Mouse (Mus musculus): ENCODE measurements around the gene Hapln4. TPM values are rescaled to one million over a fixed set of nuclear protein-coding genes. Genes with fewer than 3 reads are reported as not detected.

Gene Hapln4
- total and polyA plus RNA-seq, 3 experiments, result 0.03 TPM; not detected in 2

DNA sequence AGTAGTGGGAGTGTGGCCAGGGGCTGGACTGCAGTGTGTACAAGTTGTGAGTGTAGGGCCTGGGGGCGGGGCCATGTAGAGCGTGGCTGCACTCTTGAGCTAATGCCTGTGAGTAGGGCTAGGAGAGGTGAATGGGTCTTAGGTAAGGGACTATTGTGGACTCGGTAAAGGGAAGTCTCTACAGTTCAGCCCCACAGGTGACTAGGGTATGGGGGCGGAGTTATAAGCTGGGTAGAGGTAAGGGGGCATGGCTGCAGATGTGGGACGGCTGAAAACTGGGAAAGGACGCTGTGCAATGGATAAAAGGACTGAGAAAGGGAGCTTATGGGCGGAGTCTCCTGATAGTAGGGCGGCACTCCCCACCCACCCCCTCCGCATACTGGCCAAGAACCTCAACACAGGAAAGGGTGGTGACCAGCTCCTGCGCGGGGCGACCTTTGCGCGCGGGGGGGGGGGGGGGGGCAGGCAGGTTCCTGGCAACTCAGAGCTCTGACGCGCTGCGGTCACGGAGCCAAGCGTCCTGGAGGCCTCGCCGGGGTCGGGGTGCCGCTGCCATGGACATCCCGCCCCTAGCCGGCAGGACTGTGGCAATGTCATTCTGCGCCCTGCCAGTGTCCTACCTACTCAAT, 10.7 kb upstream of the Hapln4 start, which contains the start of gene Tm6sf2:
Gene Tm6sf2 (plus strand): TSS at position 484 of the 629 bp plus-strand sequence.
- no peaks in the 10 kb centered on the region for H3K9me3 ChIP-seq (replicated peaks; ENCODE audit: insufficient read depth, low read length)
- no peaks in the 10 kb centered on the region for H3K79me2 ChIP-seq (ENCODE audit: control insufficient read depth, insufficient read depth, low read length, poor library complexity)
- TF ChIP-seq CHD2 (IDR thresholded peaks at IDR 0.05; ENCODE audit: low read length), result no peak
- TF ChIP-seq RAD21 (IDR thresholded peaks at IDR 0.05; ENCODE audit: low read depth, low read length), result no peak
- no peak for TF ChIP-seq TAL1 (IDR thresholded peaks at IDR 0.05; ENCODE audit: low read length)
- no peak for TF ChIP-seq MAFK (IDR thresholded peaks at IDR 0.05; ENCODE audit: borderline replicate concordance, low read depth, low read length)
- no peak for TF ChIP-seq NELFE (IDR thresholded peaks at IDR 0.05; ENCODE audit: low read depth, low read length)
- no peak for TF ChIP-seq RCOR1 (IDR thresholded peaks at IDR 0.05; ENCODE audit: low read depth, low read length)
- no peak for TF ChIP-seq ELF1 (IDR thresholded peaks at IDR 0.05; ENCODE audit: low read depth, low read length)
- no peak for TF ChIP-seq E2F4 (IDR thresholded peaks at IDR 0.05; ENCODE audit: borderline replicate concordance, low read depth, low read length)
- TF ChIP-seq GABPA (IDR thresholded peaks at IDR 0.05; ENCODE audit: low read depth, low read length), result no peak
- no peak for TF ChIP-seq MYB (IDR thresholded peaks at IDR 0.05; ENCODE audit: low read depth, low read length)
- TF ChIP-seq KAT2A (conservative IDR thresholded peaks at IDR 0.05; ENCODE audit: low read depth, low read length), result no peak
- TF ChIP-seq POLR2A (IDR thresholded peaks at IDR 0.05; ENCODE audit: control insufficient read depth in 1 of 2, insufficient read depth in 1 of 2, low read depth in 1 of 2, low read length in 2 of 2, poor library complexity in 1 of 2), result no peak
- TF ChIP-seq TCF12 (IDR thresholded peaks at IDR 0.05; ENCODE audit: low read depth, low read length), result no peak
- no peak for TF ChIP-seq MYC (IDR thresholded peaks at IDR 0.05; ENCODE audit: low read depth, low read length)
- no peak for TF ChIP-seq EP300 (IDR thresholded peaks at IDR 0.05; ENCODE audit: low read depth in 1 of 2, low read length in 2 of 2)
- no peak for TF ChIP-seq UBTF (IDR thresholded peaks at IDR 0.05; ENCODE audit: borderline replicate concordance, insufficient read depth, low read depth, low read length)
- TF ChIP-seq BHLHE40 (IDR thresholded peaks at IDR 0.05; ENCODE audit: borderline replicate concordance, low read depth, low read length), result no peak
- TF ChIP-seq MAZ (IDR thresholded peaks at IDR 0.05; ENCODE audit: low read depth, low read length), result no peak
- H3K4me1 ChIP-seq (ENCODE audit: control insufficient read depth in 1 of 2, insufficient read depth in 2 of 2, low read length in 2 of 2), result peaks cover 4 to 20% of the 10 kb centered on the region in 2 experiments
- H3K27me3 ChIP-seq (ENCODE audit: control insufficient read depth in 1 of 2, insufficient read depth in 2 of 2, low read length in 2 of 2), result no peaks in the 10 kb centered on the region
- H3K4me3 ChIP-seq (ENCODE audit: control insufficient read depth in 1 of 2, insufficient read depth in 1 of 2, low read depth in 2 of 2, low read length in 2 of 2), result no peak within 1 kb of the TSS
- peak within 1 kb of the TSS; percentile 15; the same call in 1 of the 2 replicates for H3K27ac ChIP-seq (ENCODE audit: control insufficient read depth, low read depth, low read length)
- no peak within 1 kb of the TSS for H3K9ac ChIP-seq (ENCODE audit: control insufficient read depth, low read depth, low read length, poor library complexity, severe bottlenecking)
- peaks cover 0 to 13% of the 10 kb centered on the region in 2 experiments for H3K36me3 ChIP-seq (ENCODE audit: control insufficient read depth in 1 of 2, insufficient read depth in 2 of 2, low read length in 2 of 2)
- peak; percentile 14 for DNase-seq (ENCODE audit: low read depth, low spot score)

DNA sequence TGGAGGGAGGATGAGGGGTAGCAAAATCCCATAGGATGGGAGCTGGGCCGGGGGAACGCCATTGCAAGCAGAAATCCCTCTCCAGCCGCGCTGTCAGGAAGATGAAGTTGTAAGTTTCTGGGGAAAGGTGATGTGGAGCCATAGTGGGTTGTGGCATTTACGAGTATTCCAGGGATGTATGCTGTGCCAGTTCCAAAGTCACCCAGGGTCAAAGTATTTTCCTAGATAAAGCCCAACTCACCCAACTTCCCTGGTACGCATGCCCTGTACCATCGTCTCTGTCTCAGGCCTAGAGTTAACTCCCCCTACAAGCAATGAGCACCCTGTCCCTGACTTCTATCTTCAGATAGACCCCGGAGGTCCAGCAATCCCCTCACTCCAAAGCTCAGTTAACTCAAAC, 10.1 kb upstream of the Hapln4 start:
- no peak for TF ChIP-seq MYB (IDR thresholded peaks at IDR 0.05; ENCODE audit: low read depth, low read length)
- no peak for TF ChIP-seq MYC (IDR thresholded peaks at IDR 0.05; ENCODE audit: low read depth, low read length)
- TF ChIP-seq RAD21 (IDR thresholded peaks at IDR 0.05; ENCODE audit: low read depth, low read length), result no peak
- Histone ChIP-seq H3K36me3 (ENCODE audit: control insufficient read depth in 1 of 2, insufficient read depth in 2 of 2, low read length in 2 of 2) (peaks cover 0 to 13% of the 10 kb centered on the region in 2 experiments; a peak in 3 of 4 replicates), H3K9me3 (replicated peaks; ENCODE audit: insufficient read depth, low read length) (no peaks in the 10 kb centered on the region), H3K27ac (ENCODE audit: control insufficient read depth, low read depth, low read length) (peak overlapping the region; percentile 15; the same call in 1 of the 2 replicates), H3K9ac (ENCODE audit: control insufficient read depth, low read depth, low read length, poor library complexity, severe bottlenecking) (no peak overlapping the region), H3K4me1 (ENCODE audit: control insufficient read depth in 1 of 2, insufficient read depth in 2 of 2, low read length in 2 of 2) (peaks cover 4 to 20% of the 10 kb centered on the region in 2 experiments), H3K27me3 (ENCODE audit: control insufficient read depth in 1 of 2, insufficient read depth in 2 of 2, low read length in 2 of 2) (no peaks in the 10 kb centered on the region), H3K4me3 (ENCODE audit: control insufficient read depth in 1 of 2, insufficient read depth in 1 of 2, low read depth in 2 of 2, low read length in 2 of 2) (no peak overlapping the region), H3K79me2 (ENCODE audit: control insufficient read depth, insufficient read depth, low read length, poor library complexity) (no peaks in the 10 kb centered on the region)
- DNase-seq (ENCODE audit: low read depth, low spot score), result peak; percentile 8

Measured in MEL (cell line).